Mouse (Mus musculus) limb, embryonic 12.5 days (tissue): ENCODE data around the gene Ccdc151. TPM values are rescaled to one million over a fixed set of nuclear protein-coding genes. Genes with fewer than 3 reads are reported as not detected.
A peak's percentile ranks its signal among the peaks of the same experiment; 100 is the strongest.

Experiments used
- ATAC-seq: fragments of 200-750 bp; cut with Nextera tagmentation; 2 replicates; pipeline ENCODE4 v1.8.0; 2017; ENCODE audit warnings: low read depth, moderate TSS enrichment; ENCODE audit not compliant: insufficient number of reproducible peaks, insufficient read depth, low FRiP score, low TSS enrichment
- H3K27ac ChIP-seq: fragments of 300-500 bp; sonication (generic); 2 replicates; pipeline ENCODE4 v1.5.1; 2016; ENCODE audit warnings: mild to moderate bottlenecking, moderate library complexity
- H3K27me3 ChIP-seq: fragments of 300-500 bp; sonication (generic); 2 replicates; pipeline ENCODE4 v1.6.1; 2016; ENCODE audit warnings: mild to moderate bottlenecking, moderate library complexity
- H3K36me3 ChIP-seq: fragments of 300-500 bp; sonication (generic); 2 replicates; pipeline ENCODE4 v1.6.1; 2016; ENCODE audit warnings: mild to moderate bottlenecking, moderate library complexity
- H3K4me1 ChIP-seq: fragments of 300-500 bp; sonication (generic); replicated peaks from 2 replicates; pipeline ENCODE4 v1.6.1; 2016
- H3K4me2 ChIP-seq: fragments of 300-500 bp; sonication (generic); 2 replicates; pipeline ENCODE4 v1.6.1; 2016; ENCODE audit warnings: mild to moderate bottlenecking, moderate library complexity
- H3K4me3 ChIP-seq: fragments of 300-500 bp; sonication (generic); replicated peaks from 2 replicates; pipeline ENCODE4 v1.5.1; 2016; ENCODE audit warnings: mild to moderate bottlenecking
- H3K9ac ChIP-seq: fragments of 300-500 bp; sonication (generic); replicated peaks from 2 replicates; pipeline ENCODE4 v1.6.1; 2016; ENCODE audit warnings: mild to moderate bottlenecking, moderate library complexity
- H3K9me3 ChIP-seq: fragments of 300-500 bp; sonication (generic); 2 replicates; pipeline ENCODE4 v1.6.1; 2016; ENCODE audit warnings: mild to moderate bottlenecking, moderate library complexity
- WGBS: fragments of 180-500 bp; shearing (Covaris S2); methylation state at CpG from one replicate; pipeline ENCODE4 v1.1.7; 2016; 5-methylcytosine and 5-hydroxymethylcytosine counted together
- polyA plus RNA-seq: library from polyadenylated mRNA; unstranded; fragments of >200 nt; fragmentation: Nextera tagmentation; extraction: Ambion mirVana; gene quantifications from 2 replicates; pipeline ENCODE4 v1.2.1, GENCODE M21; 2016

Ccdc151 gene
- polyA plus RNA-seq, 1 experiment from 2014 or later: 1.9 TPM

GRCm38 (mm10) chr9:21969304-21969703, 33.1 kb downstream of the Ccdc151 start:
- no peak overlapping the region for H3K9ac ChIP-seq
- no peak overlapping the region for H3K4me2 ChIP-seq
- no peaks in the 10 kb centered on the region for H3K36me3 ChIP-seq
- 90% methylated on average over 4 of the region's 4 CpGs for whole genome bisulfite sequencing
- H3K4me3 ChIP-seq: no peak overlapping the region
- ATAC-seq: no peak
- no peaks in the 10 kb centered on the region for H3K9me3 ChIP-seq
- H3K27me3 ChIP-seq: peaks cover 3% of the 10 kb centered on the region; the same call in 1 of the 2 replicates
- no peaks in the 10 kb centered on the region for H3K4me1 ChIP-seq
- no peak overlapping the region for H3K27ac ChIP-seq

GRCm38 (mm10) chr9:21968883-21969282, 33.6 kb downstream of the Ccdc151 start:
- no peaks in the 10 kb centered on the region for H3K4me1 ChIP-seq
- H3K36me3 ChIP-seq: no peaks in the 10 kb centered on the region
- H3K9me3 ChIP-seq: no peaks in the 10 kb centered on the region
- H3K4me3 ChIP-seq: no peak overlapping the region
- H3K4me2 ChIP-seq: no peak overlapping the region
- H3K27me3 ChIP-seq: peaks cover 7% of the 10 kb centered on the region
- ATAC-seq: no peak
- WGBS: 62% methylated on average over 6 of the region's 6 CpGs
- H3K27ac ChIP-seq: no peak overlapping the region
- H3K9ac ChIP-seq: no peak overlapping the region

GRCm38 (mm10) chr9:21963417-21963816, 39.0 kb downstream of the Ccdc151 start, which contains the start of gene Epor:
TSS of gene Epor (minus strand) at chr9:21963506.
- peak within 1 kb of the TSS; percentile 45; the same call in 1 of the 2 replicates for H3K27ac ChIP-seq
- no peaks in the 10 kb centered on the region for H3K36me3 ChIP-seq
- peak within 1 kb of the TSS; percentile 46 for H3K4me3 ChIP-seq
- H3K9me3 ChIP-seq: no peaks in the 10 kb centered on the region
- 21% methylated on average over 8 of the region's 8 CpGs for WGBS
- ATAC-seq: no peak
- H3K4me1 ChIP-seq: peaks cover 29% of the 10 kb centered on the region
- H3K4me2 ChIP-seq: peak within 1 kb of the TSS; percentile 85
- peaks cover 61% of the 10 kb centered on the region for H3K27me3 ChIP-seq
- peak within 1 kb of the TSS; percentile 62 for H3K9ac ChIP-seq

- Histone ChIP-seq H3K4me2 (peak overlapping the region; percentile 85), H3K9me3 (no peaks in the 10 kb centered on the region), H3K9ac (peak overlapping the region; percentile 62), H3K27me3 (peaks cover 63% of the 10 kb centered on the region), H3K4me3 (peak overlapping the region; percentile 46), H3K36me3 (no peaks in the 10 kb centered on the region), H3K4me1 (peaks cover 29% of the 10 kb centered on the region), H3K27ac (no peak overlapping the region)
- ATAC-seq: peak; percentile 81
- WGBS: 3% methylated on average over 34 of the region's 34 CpGs
These were observed 39.9 kb downstream of the Ccdc151 start for GRCm38 (mm10) chr9:21962416-21963059.

- H3K27ac ChIP-seq: no peak overlapping the region
- H3K36me3 ChIP-seq: no peaks in the 10 kb centered on the region
- H3K9me3 ChIP-seq: no peaks in the 10 kb centered on the region
- H3K4me1 ChIP-seq: peaks cover 29% of the 10 kb centered on the region
- ATAC-seq: no peak
- peak overlapping the region; percentile 46 for H3K4me3 ChIP-seq
- H3K27me3 ChIP-seq: peaks cover 60% of the 10 kb centered on the region
- WGBS: 0% methylated on average over 14 of the region's 15 CpGs
- peak overlapping the region; percentile 62 for H3K9ac ChIP-seq
- H3K4me2 ChIP-seq: peak overlapping the region; percentile 85
These were observed 40.4 kb downstream of the Ccdc151 start for GRCm38 (mm10) chr9:21962010-21962409.

- Histone ChIP-seq H3K9ac (peak overlapping the region; percentile 62; the same call in 1 of the 2 replicates), H3K4me1 (peaks cover 32% of the 10 kb centered on the region), H3K36me3 (no peaks in the 10 kb centered on the region), H3K4me2 (peak overlapping the region; percentile 85), H3K27ac (no peak overlapping the region), H3K4me3 (peak overlapping the region; percentile 46), H3K27me3 (peaks cover 60% of the 10 kb centered on the region), H3K9me3 (no peaks in the 10 kb centered on the region)
- under 1% methylated on average over 35 of the region's 35 CpGs for WGBS
- ATAC-seq: no peak
These were observed 41.0 kb downstream of the Ccdc151 start for GRCm38 (mm10) chr9:21961366-21961980.

- H3K27ac ChIP-seq: no peak overlapping the region
- no peak for ATAC-seq
- H3K4me3 ChIP-seq: peak overlapping the region; percentile 0
- H3K9ac ChIP-seq: no peak overlapping the region
- no peaks in the 10 kb centered on the region for H3K9me3 ChIP-seq
- peak overlapping the region; percentile 30; the same call in 1 of the 2 replicates for H3K4me2 ChIP-seq
- 9% methylated on average over 26 of the region's 26 CpGs for WGBS
- no peaks in the 10 kb centered on the region for H3K36me3 ChIP-seq
- peaks cover 60% of the 10 kb centered on the region for H3K27me3 ChIP-seq
- H3K4me1 ChIP-seq: peaks cover 36% of the 10 kb centered on the region
These were observed 41.8 kb downstream of the Ccdc151 start for GRCm38 (mm10) chr9:21960558-21961208.

GRCm38 (mm10) chr9:21960135-21960534, 42.3 kb downstream of the Ccdc151 start:
- Histone ChIP-seq H3K4me3 (peak overlapping the region; percentile 0; the same call in 1 of the 2 replicates), H3K9me3 (no peaks in the 10 kb centered on the region), H3K27ac (no peak overlapping the region), H3K4me1 (peaks cover 36% of the 10 kb centered on the region), H3K9ac (no peak overlapping the region), H3K27me3 (peaks cover 60% of the 10 kb centered on the region), H3K4me2 (peak overlapping the region; percentile 3; the same call in 1 of the 2 replicates), H3K36me3 (no peaks in the 10 kb centered on the region)
- ATAC-seq: no peak
- WGBS: 41% methylated on average over 9 of the region's 9 CpGs

GRCm38 (mm10) chr9:21959244-21959643, 43.2 kb downstream of the Ccdc151 start:
- H3K36me3 ChIP-seq: no peaks in the 10 kb centered on the region
- H3K4me3 ChIP-seq: no peak overlapping the region
- no peak overlapping the region for H3K4me2 ChIP-seq
- no peak overlapping the region for H3K27ac ChIP-seq
- H3K9ac ChIP-seq: no peak overlapping the region
- no peaks in the 10 kb centered on the region for H3K9me3 ChIP-seq
- ATAC-seq: no peak
- H3K27me3 ChIP-seq: peaks cover 59% of the 10 kb centered on the region
- WGBS: 82% methylated on average over 7 of the region's 7 CpGs
- H3K4me1 ChIP-seq: peaks cover 36% of the 10 kb centered on the region

- no peaks in the 10 kb centered on the region for H3K36me3 ChIP-seq
- H3K27ac ChIP-seq: no peak overlapping the region
- no peak overlapping the region for H3K4me3 ChIP-seq
- 78% methylated on average over 5 of the region's 5 CpGs for WGBS
- no peak overlapping the region for H3K9ac ChIP-seq
- H3K9me3 ChIP-seq: no peaks in the 10 kb centered on the region
- no peak for ATAC-seq
- peaks cover 35% of the 10 kb centered on the region for H3K4me1 ChIP-seq
- no peak overlapping the region for H3K4me2 ChIP-seq
- peaks cover 50% of the 10 kb centered on the region for H3K27me3 ChIP-seq
These were observed 44.1 kb downstream of the Ccdc151 start for GRCm38 (mm10) chr9:21958372-21958771.

- WGBS: under 1% methylated on average over 54 of the region's 54 CpGs
- peak; percentile 97 for ATAC-seq
- H3K4me1 ChIP-seq: peaks cover 9% of the 10 kb centered on the region
- peaks cover 24% of the 10 kb centered on the region for H3K27me3 ChIP-seq
- H3K9ac ChIP-seq: peak within 1 kb of the TSS; percentile 75
- no peaks in the 10 kb centered on the region for H3K9me3 ChIP-seq
- H3K27ac ChIP-seq: peak within 1 kb of the TSS; percentile 90
- no peaks in the 10 kb centered on the region for H3K36me3 ChIP-seq
- peak within 1 kb of the TSS; percentile 67 for H3K4me2 ChIP-seq
- H3K4me3 ChIP-seq: peak within 1 kb of the TSS; percentile 70
These were observed 46.7 kb downstream of the Ccdc151 start, which contains the start of gene Swsap1 for GRCm38 (mm10) chr9:21955570-21956281. TSS of gene Swsap1 (plus strand) at chr9:21955755.
